Mouse (Mus musculus) gonadal fat pad, adult 2 months (tissue): ENCODE data around the gene Btbd8. TPM values are rescaled to one million over a fixed set of nuclear protein-coding genes. Genes with fewer than 3 reads are reported as not detected.

Source experiments
- DNase-seq: peaks from one replicate; pipeline ENCODE4 v3.0.0-alpha.2; 2012; ENCODE audit warnings: low read depth
- polyA plus RNA-seq: library from polyadenylated mRNA; depleted of rRNA; stranded (reverse); fragments of >200 nt; gene quantifications from 2 replicates; pipeline ENCODE4 v1.2.3, GENCODE M21; 2012; rRNA removed

Gene Btbd8
- polyA plus RNA-seq, 1 experiment, result 1.8 TPM

- no peak for DNase-seq
These were observed 78.3 kb downstream of the Btbd8 start for GRCm38 (mm10) chr5:107516087-107516486.

GRCm38 (mm10) chr5:107518602-107519001 lies 80.8 kb downstream of the Btbd8 start:
- no peak for DNase-seq

- DNase-seq, result no peak
These were observed 83.6 kb downstream of the Btbd8 start for GRCm38 (mm10) chr5:107521386-107521785.

GRCm38 (mm10) chr5:107521897-107522296 lies 84.1 kb downstream of the Btbd8 start:
- DNase-seq, result no peak

GRCm38 (mm10) chr5:107524281-107524680 lies 86.5 kb downstream of the Btbd8 start:
- no peak for DNase-seq

- DNase-seq, result no peak
These were observed 91.1 kb downstream of the Btbd8 start for GRCm38 (mm10) chr5:107528856-107529255.

GRCm38 (mm10) chr5:107533590-107533989 lies 95.8 kb downstream of the Btbd8 start:
- no peak for DNase-seq

GRCm38 (mm10) chr5:107534581-107534980 lies 96.8 kb downstream of the Btbd8 start, which contains the start of gene 1700028K03Rik:
1700028K03Rik (plus strand) TSS chr5:107534709.
- no peak for DNase-seq

GRCm38 (mm10) chr5:107541696-107542095 lies 103.9 kb downstream of the Btbd8 start:
- DNase-seq, result no peak

- no peak for DNase-seq
These were observed 108.1 kb downstream of the Btbd8 start for GRCm38 (mm10) chr5:107545927-107546326.

GRCm38 (mm10) chr5:107547955-107548354 lies 110.2 kb downstream of the Btbd8 start:
- no peak for DNase-seq

- DNase-seq, result no peak
These were observed 110.6 kb downstream of the Btbd8 start for GRCm38 (mm10) chr5:107548444-107548843.

GRCm38 (mm10) chr5:107554336-107554735 lies 116.5 kb downstream of the Btbd8 start:
- no peak for DNase-seq

GRCm38 (mm10) chr5:107556969-107557368 lies 119.2 kb downstream of the Btbd8 start:
- no peak for DNase-seq

Other genes with a start within 250 kb of the Btbd8 start
- gene Tgfbr3, start 148.4 kb upstream of the Btbd8 start, polyA plus RNA-seq, result 27.1 and 37.0 TPM in 2 replicates
- gene Brdt, start 106.8 kb upstream of the Btbd8 start, polyA plus RNA-seq, result 1.0 and 1.2 TPM in 2 replicates
- 0.65 and 0.73 TPM in 2 replicates for gene Ephx4, start 35.3 kb upstream of the Btbd8 start, polyA plus RNA-seq
- 0.15 and 0.41 TPM in 2 replicates for gene Lpcat2b, start 6.4 kb upstream of the Btbd8 start, polyA plus RNA-seq
- gene Gm42669, start 69.6 kb downstream of the Btbd8 start, polyA plus RNA-seq, result 0.04 TPM in 1 of 2 replicates, not detected in the other
- gene 1700028K03Rik, start 96.7 kb downstream of the Btbd8 start, polyA plus RNA-seq, result 0.09 TPM in 1 of 2 replicates, not detected in the other
- 3.7 and 4.4 TPM in 2 replicates for gene Rpap2, start 159.4 kb downstream of the Btbd8 start, polyA plus RNA-seq
- 1.4 TPM in 2 replicates for gene Glmn, start 159.9 kb downstream of the Btbd8 start, polyA plus RNA-seq